Mouse (Mus musculus) lung, embryonic 16.5 days (tissue): ENCODE measurements around the gene Atp13a1. TPM values are rescaled to one million over a fixed set of nuclear protein-coding genes. Genes with fewer than 3 reads are reported as not detected.

Experiments
- ATAC-seq: fragments of 200-750 bp; cut with Nextera tagmentation; 2 replicates; pipeline ENCODE4 v1.8.0; 2017; ENCODE audit warnings: low read depth, mild to moderate bottlenecking, moderate library complexity
- H3K27ac ChIP-seq: fragments of 300-500 bp; sonication (generic); 2 replicates; pipeline ENCODE4 v1.5.1; 2014; ENCODE audit warnings: mild to moderate bottlenecking, control low read depth, low read length
- H3K27me3 ChIP-seq: fragments of 300-500 bp; sonication (generic); 2 replicates; pipeline ENCODE4 v1.6.1; 2014; ENCODE audit warnings: low read depth, low read length, mixed read lengths; ENCODE audit not compliant: control insufficient read depth, insufficient read depth
- H3K36me3 ChIP-seq: fragments of 300-500 bp; sonication (generic); 2 replicates; pipeline ENCODE4 v1.6.1; 2014; ENCODE audit warnings: low read length; ENCODE audit not compliant: control insufficient read depth, insufficient read depth
- H3K4me1 ChIP-seq: fragments of 300-500 bp; sonication (generic); replicated peaks from 2 replicates; pipeline ENCODE4 v1.6.1; 2014; ENCODE audit warnings: low read length, mixed read lengths; ENCODE audit not compliant: control insufficient read depth, insufficient read depth
- H3K4me2 ChIP-seq: fragments of 300-500 bp; sonication (generic); 2 replicates; pipeline ENCODE4 v1.6.1; 2014; ENCODE audit warnings: low read depth, low read length, control low read depth
- H3K4me3 ChIP-seq: fragments of 300-500 bp; sonication (generic); 2 replicates; pipeline ENCODE4 v1.5.1; 2014; ENCODE audit warnings: mild to moderate bottlenecking, low read length, control low read depth
- H3K9ac ChIP-seq: fragments of 300-500 bp; sonication (generic); 2 replicates; pipeline ENCODE4 v1.6.1; 2014; ENCODE audit warnings: low read length, control low read depth
- H3K9me3 ChIP-seq: fragments of 300-500 bp; sonication (generic); 2 replicates; pipeline ENCODE4 v1.6.1; 2016; ENCODE audit warnings: low read length; ENCODE audit not compliant: control insufficient read depth
- WGBS: fragments of 180-500 bp; shearing (Covaris S2); extraction: QIAGEN DNeasy Blood & Tissue Kit; methylation state at CpG from one replicate; pipeline ENCODE4 v1.1.7; 2014; 5-methylcytosine and 5-hydroxymethylcytosine counted together
- polyA plus RNA-seq: library from polyadenylated mRNA; unstranded; fragments of >200 nt; fragmentation: Nextera tagmentation; extraction: Ambion mirVana; gene quantifications from 2 replicates; pipeline ENCODE4 v1.2.1, GENCODE M21; 2015

Gene Atp13a1
- polyA plus RNA-seq, 1 experiment from 2014 or later: 45.8 TPM

DNA sequence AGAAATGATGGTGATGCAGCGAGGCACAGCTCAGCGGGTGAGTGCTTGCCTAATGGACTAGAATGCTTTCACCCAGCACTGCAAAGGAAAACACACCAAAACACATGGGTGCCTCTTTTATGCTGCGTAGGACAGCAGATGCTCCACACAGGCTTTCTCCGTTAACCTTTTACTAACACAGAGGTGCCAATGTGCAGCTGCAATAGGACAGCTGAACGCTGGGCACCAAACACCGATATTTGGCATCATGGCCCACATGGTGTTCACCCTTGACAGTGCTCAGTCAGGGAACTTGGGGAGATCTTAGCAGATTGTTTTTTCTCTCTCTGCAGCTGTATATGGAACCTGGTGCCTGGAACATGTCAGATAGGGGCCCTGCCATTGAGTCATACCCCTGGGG, 3.9 kb downstream of the Atp13a1 start:
- H3K9me3 ChIP-seq: no peaks in the 10 kb centered on the region
- no peak overlapping the region for H3K9ac ChIP-seq
- H3K4me1 ChIP-seq: peaks cover 19% of the 10 kb centered on the region
- H3K36me3 ChIP-seq: peaks cover 43% of the 10 kb centered on the region
- H3K27me3 ChIP-seq: no peaks in the 10 kb centered on the region
- no peak overlapping the region for H3K27ac ChIP-seq
- H3K4me2 ChIP-seq: no peak overlapping the region
- WGBS: 90% methylated on average over 6 of the region's 6 CpGs
- ATAC-seq: no peak
- no peak overlapping the region for H3K4me3 ChIP-seq

DNA sequence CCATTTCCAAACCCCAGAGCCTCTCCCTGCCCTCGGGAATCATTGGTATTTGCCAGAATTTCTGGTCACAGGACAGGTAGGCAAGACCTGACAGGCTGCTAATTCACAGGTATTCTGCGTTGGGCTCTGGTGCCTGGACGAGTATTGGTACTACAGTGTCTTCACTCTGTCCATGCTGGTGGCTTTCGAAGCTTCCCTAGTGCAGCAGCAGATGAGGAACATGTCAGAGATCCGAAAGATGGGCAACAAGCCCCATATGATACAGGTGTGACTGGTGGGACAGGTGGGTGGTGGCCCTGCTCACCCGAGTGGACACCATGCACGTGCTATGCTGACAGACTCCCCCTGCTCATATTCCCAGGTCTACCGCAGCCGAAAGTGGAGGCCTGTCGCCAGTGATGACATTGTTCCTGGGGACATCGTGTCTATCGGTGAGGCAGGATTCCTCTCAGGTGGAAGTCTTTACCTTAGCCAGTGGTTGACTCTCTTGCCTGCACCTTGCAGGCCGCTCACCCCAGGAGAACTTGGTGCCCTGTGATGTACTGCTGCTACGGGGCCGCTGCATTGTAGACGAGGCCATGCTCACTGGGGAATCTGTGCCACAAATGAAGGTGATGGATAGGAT, 5.9 kb downstream of the Atp13a1 start:
- Histone ChIP-seq H3K4me3 (no peak overlapping the region), H3K4me1 (peaks cover 13% of the 10 kb centered on the region), H3K9ac (no peak overlapping the region), H3K9me3 (no peaks in the 10 kb centered on the region), H3K27me3 (no peaks in the 10 kb centered on the region), H3K36me3 (peaks cover 59% of the 10 kb centered on the region), H3K4me2 (no peak overlapping the region), H3K27ac (no peak overlapping the region)
- 94% methylated on average over 16 of the region's 16 CpGs for WGBS
- no peak for ATAC-seq

DNA sequence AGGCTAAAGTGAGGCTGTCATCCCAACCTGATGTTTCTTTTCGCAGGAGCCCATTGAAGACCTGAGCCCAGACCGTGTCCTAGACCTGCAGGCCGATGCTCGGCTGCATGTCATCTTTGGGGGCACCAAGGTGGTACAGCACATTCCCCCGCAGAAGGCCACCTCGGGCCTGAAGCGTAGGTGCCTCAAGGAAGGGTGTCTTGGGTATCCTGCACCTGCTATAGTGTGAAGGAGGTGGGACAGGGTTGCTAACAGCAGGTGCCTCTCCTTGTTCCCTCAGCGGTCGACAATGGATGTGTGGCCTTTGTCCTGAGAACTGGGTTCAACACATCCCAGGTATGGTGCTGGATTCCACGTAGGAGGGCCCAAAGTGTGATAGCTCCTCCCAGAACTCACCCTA, 6.7 kb downstream of the Atp13a1 start:
- H3K4me2 ChIP-seq: no peak overlapping the region
- H3K27ac ChIP-seq: no peak overlapping the region
- H3K9ac ChIP-seq: no peak overlapping the region
- H3K4me3 ChIP-seq: no peak overlapping the region
- H3K9me3 ChIP-seq: no peaks in the 10 kb centered on the region
- H3K4me1 ChIP-seq: peaks cover 5% of the 10 kb centered on the region
- peaks cover 67% of the 10 kb centered on the region for H3K36me3 ChIP-seq
- WGBS: 90% methylated on average over 10 of the region's 10 CpGs
- no peaks in the 10 kb centered on the region for H3K27me3 ChIP-seq
- no peak for ATAC-seq

DNA sequence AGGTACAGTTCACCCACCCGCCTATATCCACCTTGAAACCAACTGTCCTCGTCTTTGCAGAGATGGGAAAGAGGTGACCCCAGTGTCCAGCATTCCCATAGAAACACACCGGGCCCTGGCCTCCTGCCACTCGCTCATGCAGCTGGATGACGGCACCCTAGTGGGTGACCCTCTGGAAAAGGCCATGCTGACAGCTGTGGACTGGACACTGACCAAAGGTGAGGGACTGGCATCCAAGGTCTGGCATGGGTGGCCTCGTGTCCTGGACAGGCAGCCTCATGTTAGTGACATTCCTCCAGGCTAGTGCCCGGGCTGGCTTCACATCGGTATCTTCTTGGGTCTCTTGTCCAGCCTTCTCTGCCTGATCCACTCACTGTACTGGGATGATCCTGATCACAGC, 8.3 kb downstream of the Atp13a1 start:
- Histone ChIP-seq H3K27me3 (no peaks in the 10 kb centered on the region), H3K36me3 (peaks cover 76% of the 10 kb centered on the region), H3K4me1 (no peaks in the 10 kb centered on the region), H3K27ac (no peak overlapping the region), H3K4me3 (no peak overlapping the region), H3K9ac (no peak overlapping the region), H3K4me2 (no peak overlapping the region), H3K9me3 (no peaks in the 10 kb centered on the region)
- no peak for ATAC-seq
- WGBS: 93% methylated on average over 8 of the region's 8 CpGs

DNA sequence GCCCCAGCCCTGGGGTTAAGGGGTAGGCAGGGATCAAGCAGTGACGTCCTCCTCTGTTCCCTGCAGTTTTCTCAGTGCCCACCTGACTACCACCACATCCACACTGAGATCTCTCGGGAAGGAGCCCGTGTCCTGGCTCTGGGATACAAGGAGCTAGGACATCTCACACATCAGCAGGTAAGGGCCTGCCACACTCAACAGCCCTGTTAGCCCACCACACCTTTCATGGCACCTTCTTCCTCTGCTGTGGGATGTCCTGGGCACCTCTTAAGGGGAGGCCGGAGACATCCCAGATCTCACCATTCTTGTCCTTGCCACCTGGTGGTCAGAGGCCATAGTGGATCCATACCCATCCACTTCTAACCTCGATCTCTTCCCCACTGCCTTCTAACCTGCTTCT, 9.0 kb downstream of the Atp13a1 start:
- H3K27me3 ChIP-seq: no peaks in the 10 kb centered on the region
- no peak overlapping the region for H3K27ac ChIP-seq
- no peaks in the 10 kb centered on the region for H3K4me1 ChIP-seq
- H3K36me3 ChIP-seq: peaks cover 76% of the 10 kb centered on the region
- no peak overlapping the region for H3K9ac ChIP-seq
- no peak overlapping the region for H3K4me3 ChIP-seq
- H3K9me3 ChIP-seq: no peaks in the 10 kb centered on the region
- H3K4me2 ChIP-seq: no peak overlapping the region
- WGBS: 88% methylated on average over 5 of the region's 5 CpGs
- no peak for ATAC-seq

DNA sequence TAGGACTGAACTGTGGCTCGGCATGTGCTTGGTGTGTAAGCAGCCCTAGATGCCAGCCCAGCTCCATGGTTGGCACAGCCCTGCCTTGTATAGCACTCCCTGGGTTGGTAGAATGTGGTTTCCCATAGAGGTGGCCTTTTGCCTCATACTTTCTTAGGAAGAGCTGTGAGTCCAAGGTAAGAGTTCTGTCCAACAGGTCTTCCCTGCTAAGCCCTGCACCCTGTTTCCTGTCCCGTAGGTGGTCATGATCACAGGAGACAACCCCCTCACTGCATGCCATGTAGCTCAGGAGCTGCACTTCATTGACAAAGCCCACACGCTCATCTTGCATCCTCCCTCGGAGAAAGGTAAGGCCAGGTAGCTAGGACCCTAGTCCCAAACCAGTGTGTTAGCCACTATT, 10.8 kb downstream of the Atp13a1 start:
- Histone ChIP-seq H3K36me3 (peaks cover 87% of the 10 kb centered on the region), H3K4me3 (no peak overlapping the region), H3K4me2 (no peak overlapping the region), H3K9ac (no peak overlapping the region), H3K27me3 (no peaks in the 10 kb centered on the region), H3K9me3 (no peaks in the 10 kb centered on the region), H3K4me1 (no peaks in the 10 kb centered on the region), H3K27ac (no peak overlapping the region)
- 90% methylated on average over 4 of the region's 4 CpGs for WGBS
- no peak for ATAC-seq

DNA sequence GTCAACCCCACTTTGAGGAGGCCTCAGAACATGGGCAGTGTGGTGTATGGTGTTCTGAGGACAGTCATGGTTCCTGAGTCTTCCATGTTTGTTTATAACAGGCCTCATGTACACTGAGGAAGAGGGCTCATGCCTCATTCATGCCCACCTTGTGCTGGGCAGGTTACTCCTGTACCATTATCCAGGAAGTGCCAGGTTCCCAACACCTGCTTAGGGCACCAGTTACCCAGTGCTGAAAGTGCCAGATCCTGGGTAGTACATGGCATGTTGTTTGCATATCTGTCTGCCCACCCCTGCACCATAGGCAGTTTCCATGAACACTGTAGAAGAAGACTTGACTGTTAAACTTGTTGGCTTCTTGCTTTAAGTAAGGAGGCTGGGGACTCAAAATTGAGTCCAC, 11.3 kb downstream of the Atp13a1 start:
- Histone ChIP-seq H3K4me3 (no peak overlapping the region), H3K27ac (no peak overlapping the region), H3K36me3 (peaks cover 88% of the 10 kb centered on the region), H3K4me2 (no peak overlapping the region), H3K27me3 (no peaks in the 10 kb centered on the region), H3K4me1 (no peaks in the 10 kb centered on the region), H3K9ac (no peak overlapping the region), H3K9me3 (no peaks in the 10 kb centered on the region)
- ATAC-seq: no peak

DNA sequence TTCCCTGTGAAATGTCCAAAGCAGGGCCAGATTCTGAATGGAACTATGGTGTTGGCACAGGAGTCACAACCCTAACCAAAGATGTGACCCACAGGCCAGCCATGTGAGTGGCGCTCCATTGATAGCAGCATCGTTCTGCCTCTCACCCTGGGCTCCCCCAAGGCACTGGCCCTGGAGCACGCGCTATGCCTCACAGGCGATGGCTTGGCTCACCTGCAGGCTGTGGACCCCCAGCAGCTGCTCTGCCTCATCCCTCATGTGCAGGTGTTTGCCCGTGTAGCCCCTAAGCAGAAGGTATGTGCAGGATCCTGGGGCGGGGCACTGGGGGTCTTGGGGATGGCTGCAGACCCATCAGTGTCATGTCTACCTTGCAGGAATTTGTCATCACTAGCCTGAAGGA, 12.4 kb downstream of the Atp13a1 start:
- ATAC-seq: no peak
- peaks cover 88% of the 10 kb centered on the region for H3K36me3 ChIP-seq
- no peaks in the 10 kb centered on the region for H3K27me3 ChIP-seq
- peaks cover 2% of the 10 kb centered on the region; the same call in 1 of the 2 replicates for H3K4me1 ChIP-seq
- 93% methylated on average over 7 of the region's 7 CpGs for WGBS
- no peak overlapping the region for H3K4me2 ChIP-seq
- H3K9ac ChIP-seq: no peak overlapping the region
- no peak overlapping the region for H3K27ac ChIP-seq
- H3K9me3 ChIP-seq: no peaks in the 10 kb centered on the region
- H3K4me3 ChIP-seq: no peak overlapping the region

DNA sequence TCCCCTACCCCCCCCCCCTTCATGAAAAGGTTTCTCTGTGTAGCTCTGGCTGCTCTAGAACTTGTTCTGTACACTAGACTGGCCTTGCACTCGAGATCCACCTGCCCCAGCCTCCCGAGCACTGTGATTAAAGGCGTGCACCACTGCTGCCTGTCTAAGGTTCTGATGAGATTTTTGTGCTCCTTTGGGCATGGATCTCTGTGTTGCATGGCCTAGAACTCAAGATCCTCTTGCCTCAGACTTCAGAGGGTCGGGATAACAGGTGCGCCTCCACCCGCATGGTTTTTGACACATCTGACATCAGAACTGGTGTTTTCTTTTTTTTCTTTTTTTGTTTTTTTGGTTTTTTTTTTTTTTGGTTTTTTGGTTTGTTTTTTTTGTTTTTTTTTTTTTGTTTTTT, 13.6 kb downstream of the Atp13a1 start:
- Histone ChIP-seq H3K36me3 (peaks cover 77% of the 10 kb centered on the region), H3K27ac (no peak overlapping the region), H3K27me3 (no peaks in the 10 kb centered on the region), H3K9ac (no peak overlapping the region), H3K9me3 (no peaks in the 10 kb centered on the region), H3K4me3 (no peak overlapping the region), H3K4me1 (peaks cover 5% of the 10 kb centered on the region; the same call in 1 of the 2 replicates), H3K4me2 (no peak overlapping the region)
- WGBS: 90% methylated on average over 6 of the region's 6 CpGs
- no peak for ATAC-seq

DNA sequence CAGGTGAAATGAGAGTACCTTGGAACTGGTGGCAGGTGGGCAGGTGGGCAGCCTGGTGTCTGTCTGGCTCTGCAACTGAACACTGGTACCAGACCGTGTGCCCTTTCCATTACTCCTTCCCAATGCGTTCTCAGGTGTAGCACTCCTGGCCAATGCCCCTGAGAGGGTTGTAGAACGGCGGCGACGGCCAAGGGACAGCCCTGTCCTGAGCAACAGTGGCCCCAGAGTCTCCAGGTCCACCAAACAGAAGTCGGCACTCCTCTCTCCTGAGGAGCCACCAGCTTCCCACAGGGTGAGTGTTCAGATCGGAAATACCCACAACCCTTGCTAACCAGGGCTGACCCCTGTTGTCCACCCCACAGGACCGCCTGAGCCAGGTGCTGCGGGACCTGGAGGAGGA, 14.1 kb downstream of the Atp13a1 start:
- peaks cover 71% of the 10 kb centered on the region for H3K36me3 ChIP-seq

More for the DNA sequence above, 14.1 kb downstream of the Atp13a1 start:
- Histone ChIP-seq H3K9ac (no peak overlapping the region), H3K4me2 (no peak overlapping the region), H3K27me3 (no peaks in the 10 kb centered on the region), H3K9me3 (no peaks in the 10 kb centered on the region), H3K27ac (no peak overlapping the region), H3K4me3 (no peak overlapping the region), H3K4me1 (peaks cover 5% of the 10 kb centered on the region; the same call in 1 of the 2 replicates)
- no peak for ATAC-seq
- WGBS: 90% methylated on average over 10 of the region's 10 CpGs
